Mouse (Mus musculus) forebrain, embryonic 11.5 days (tissue): ENCODE results near the gene Cd109. TPM values are rescaled to one million over a fixed set of nuclear protein-coding genes. Genes with fewer than 3 reads are reported as not detected.

ENCODE experiments used
- ATAC-seq: fragments of 200-750 bp; cut with Nextera tagmentation; replicated peaks from 2 replicates; pipeline ENCODE4 v1.8.0; 2017; ENCODE audit warnings: moderate TSS enrichment; ENCODE audit not compliant: low FRiP score
- DNase-seq: peaks from one replicate; pipeline ENCODE4 v3.0.0-alpha.2; 2017; ENCODE audit warnings: low spot score
- H3K27ac ChIP-seq: fragments of 300-500 bp; sonication (generic); 2 replicates; pipeline ENCODE4 v1.5.1; 2014; ENCODE audit warnings: low read depth, low read length
- H3K27me3 ChIP-seq: fragments of 300-500 bp; sonication (generic); 2 replicates; pipeline ENCODE4 v1.6.1; 2014; ENCODE audit warnings: mild to moderate bottlenecking, low read length, mixed read lengths; ENCODE audit not compliant: control insufficient read depth, insufficient read depth
- H3K36me3 ChIP-seq: fragments of 300-500 bp; sonication (generic); 2 replicates; pipeline ENCODE4 v1.6.1; 2014; ENCODE audit warnings: mild to moderate bottlenecking, low read length, moderate library complexity, mixed read lengths; ENCODE audit not compliant: control insufficient read depth, insufficient read depth
- H3K4me1 ChIP-seq: fragments of 300-500 bp; sonication (generic); replicated peaks from 2 replicates; pipeline ENCODE4 v1.6.1; 2014; ENCODE audit warnings: low read length, mixed read lengths; ENCODE audit not compliant: control insufficient read depth, insufficient read depth
- H3K4me2 ChIP-seq: fragments of 300-500 bp; sonication (generic); 2 replicates; pipeline ENCODE4 v1.6.1; 2014; ENCODE audit warnings: low read depth, mild to moderate bottlenecking, low read length, moderate library complexity, mixed read lengths; ENCODE audit not compliant: severe bottlenecking
- H3K4me3 ChIP-seq: fragments of 300-500 bp; sonication (generic); 2 replicates; pipeline ENCODE4 v1.5.1; 2014; ENCODE audit warnings: low read depth, low read length
- H3K9ac ChIP-seq: fragments of 300-500 bp; sonication (generic); 2 replicates; pipeline ENCODE4 v1.6.1; 2014; ENCODE audit warnings: low read length
- H3K9me3 ChIP-seq: fragments of 300-500 bp; sonication (generic); 2 replicates; pipeline ENCODE4 v1.6.1; 2016; ENCODE audit warnings: low read length, mixed read lengths; ENCODE audit not compliant: control insufficient read depth
- WGBS: fragments of 180-500 bp; shearing (Covaris S2); extraction: QIAGEN DNeasy Blood & Tissue Kit; methylation state at CpG from one replicate; pipeline ENCODE4 v1.1.7; 2014; 5-methylcytosine and 5-hydroxymethylcytosine counted together
- polyA plus RNA-seq: library from polyadenylated mRNA; unstranded; fragments of >200 nt; fragmentation: Nextera tagmentation; extraction: Ambion mirVana; gene quantifications from 2 replicates; pipeline ENCODE4 v1.2.1, GENCODE M21; 2014

Cd109 gene
- polyA plus RNA-seq, 1 experiment from 2014 or later, result 4.6 TPM

DNA sequence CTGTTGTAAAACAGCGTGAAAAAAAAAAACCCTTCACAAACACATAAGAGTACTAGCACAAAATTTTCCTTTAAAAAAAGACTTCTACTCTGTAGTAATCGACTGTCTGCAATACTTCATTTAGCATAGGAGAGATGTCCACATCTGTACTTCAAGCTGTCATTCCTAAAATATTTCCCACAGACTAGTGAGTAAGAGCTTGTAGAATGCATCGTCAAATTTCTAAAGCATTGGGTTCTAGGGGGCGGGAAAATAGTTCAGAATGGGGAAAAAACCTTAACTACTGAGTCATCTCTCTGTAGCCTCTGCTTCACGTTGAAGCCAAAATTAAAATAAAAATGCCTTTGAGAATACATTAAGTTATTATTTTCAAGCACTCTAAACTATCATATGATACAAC, 42.2 kb downstream of the Cd109 start:
- Histone ChIP-seq H3K27me3 (no peaks in the 10 kb centered on the region), H3K9ac (no peak overlapping the region), H3K4me2 (no peak overlapping the region), H3K27ac (no peak overlapping the region), H3K4me3 (no peak overlapping the region), H3K36me3 (no peaks in the 10 kb centered on the region), H3K9me3 (no peaks in the 10 kb centered on the region), H3K4me1 (no peaks in the 10 kb centered on the region)
- 90% methylated on average over 5 of the region's 5 CpGs for WGBS
- DNase-seq, result no peak
- no peak for ATAC-seq

DNA sequence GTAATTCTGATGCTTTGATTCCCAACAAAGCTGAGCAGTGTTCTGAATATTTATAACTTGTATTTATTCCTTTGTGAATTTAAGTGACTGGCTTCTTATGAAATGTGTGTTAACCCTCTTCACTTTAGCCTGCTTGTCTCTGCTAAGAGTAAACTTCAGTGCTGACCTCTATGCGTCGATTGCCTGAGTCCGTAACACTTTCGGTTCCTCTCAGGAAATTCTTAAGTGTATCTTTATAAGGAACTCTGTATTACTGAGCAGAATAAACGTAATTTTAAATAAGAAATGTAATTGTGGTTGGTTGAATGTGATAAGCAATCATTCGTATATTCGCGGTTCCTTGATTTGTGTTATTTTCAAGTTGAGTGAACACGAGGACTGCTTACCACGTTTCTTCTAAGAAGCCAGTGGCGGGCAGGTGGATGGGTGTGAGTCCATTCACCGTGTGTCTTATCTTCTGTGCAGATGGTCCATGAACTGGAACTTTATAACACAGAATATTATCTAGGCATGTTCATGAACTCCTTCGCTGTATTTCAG, 56.2 kb downstream of the Cd109 start:
- Histone ChIP-seq H3K36me3 (no peaks in the 10 kb centered on the region), H3K9ac (no peak overlapping the region), H3K4me1 (no peaks in the 10 kb centered on the region), H3K4me3 (no peak overlapping the region), H3K27me3 (no peaks in the 10 kb centered on the region), H3K4me2 (no peak overlapping the region), H3K27ac (no peak overlapping the region), H3K9me3 (no peaks in the 10 kb centered on the region)
- 89% methylated on average over 13 of the region's 13 CpGs for WGBS
- ATAC-seq (no peak), DNase-seq (no peak)

- no peaks in the 10 kb centered on the region for H3K27me3 ChIP-seq
- WGBS, result 0% methylated on average over 1 of the region's 1 CpGs
- no peak overlapping the region for H3K4me3 ChIP-seq
- ATAC-seq (no peak), DNase-seq (peak; percentile 85)
- H3K4me1 ChIP-seq, result no peaks in the 10 kb centered on the region
- no peaks in the 10 kb centered on the region for H3K36me3 ChIP-seq
- H3K27ac ChIP-seq, result no peak overlapping the region
- no peak overlapping the region for H3K4me2 ChIP-seq
- no peaks in the 10 kb centered on the region for H3K9me3 ChIP-seq
- H3K9ac ChIP-seq, result no peak overlapping the region
Observed at GRCm38 (mm10) chr9:78700691-78701090, 85.3 kb downstream of the Cd109 start.

- no peaks in the 10 kb centered on the region; the same call in 1 of the 2 replicates for H3K9me3 ChIP-seq
- H3K36me3 ChIP-seq, result no peaks in the 10 kb centered on the region
- H3K27ac ChIP-seq, result no peak overlapping the region
- no peak overlapping the region for H3K4me3 ChIP-seq
- H3K9ac ChIP-seq, result no peak overlapping the region
- H3K4me1 ChIP-seq, result no peaks in the 10 kb centered on the region
- no peak for ATAC-seq
- DNase-seq, result no peak
- H3K4me2 ChIP-seq, result no peak overlapping the region
- H3K27me3 ChIP-seq, result no peaks in the 10 kb centered on the region
- 91% methylated on average over 12 of the region's 12 CpGs for WGBS
Observed at GRCm38 (mm10) chr9:78702509-78703239, 87.3 kb downstream of the Cd109 start.

DNA sequence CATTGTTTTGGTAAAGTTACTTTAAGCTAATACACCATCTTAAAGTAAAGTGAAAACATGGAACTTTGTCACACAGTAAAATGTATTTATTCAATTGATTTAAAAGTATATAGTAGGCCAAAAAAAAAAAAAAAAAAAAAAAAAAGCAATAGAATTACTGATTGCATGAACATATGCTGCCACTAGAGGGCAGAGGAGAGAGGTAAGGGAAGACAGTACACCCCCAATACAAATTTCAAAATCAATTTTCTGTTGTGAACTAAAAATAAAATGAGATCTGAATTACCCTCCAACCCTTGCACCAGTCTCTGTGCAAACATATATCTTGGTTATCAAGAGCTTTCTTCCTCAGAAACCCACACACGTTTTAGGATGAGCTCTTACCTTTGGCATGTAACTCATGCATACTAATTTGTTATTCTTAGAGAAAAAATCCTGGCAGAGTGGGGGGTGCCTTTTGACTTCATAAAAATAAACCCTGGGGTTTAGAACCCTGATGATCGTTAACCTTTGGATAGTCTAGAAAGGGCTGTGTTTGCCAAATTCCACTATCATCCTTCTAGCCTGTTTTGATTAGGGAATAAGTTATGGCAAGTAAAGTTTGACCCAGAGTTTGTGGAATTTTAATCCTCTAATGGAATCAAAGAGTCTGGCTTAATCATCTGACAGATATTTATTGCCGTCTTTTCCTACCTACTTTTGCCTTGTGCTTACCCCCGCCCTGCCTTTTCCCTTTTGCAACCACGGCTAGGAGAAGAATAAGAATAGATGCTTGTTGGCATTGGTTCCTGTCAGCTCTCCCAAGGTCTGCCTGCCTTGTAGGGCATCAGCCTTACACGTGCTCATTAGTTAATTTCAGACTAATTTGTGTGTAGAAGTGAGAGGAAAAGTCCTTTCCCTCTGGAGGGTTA, 105.8 kb downstream of the Cd109 start:
- H3K4me3 ChIP-seq, result no peak overlapping the region
- DNase-seq, result no peak
- no peak overlapping the region for H3K27ac ChIP-seq
- no peaks in the 10 kb centered on the region for H3K9me3 ChIP-seq
- no peak for ATAC-seq
- 81% methylated on average over 6 of the region's 6 CpGs for WGBS
- no peaks in the 10 kb centered on the region for H3K36me3 ChIP-seq
- no peaks in the 10 kb centered on the region for H3K27me3 ChIP-seq
- H3K9ac ChIP-seq, result no peak overlapping the region
- no peak overlapping the region for H3K4me2 ChIP-seq
- no peaks in the 10 kb centered on the region for H3K4me1 ChIP-seq

DNA sequence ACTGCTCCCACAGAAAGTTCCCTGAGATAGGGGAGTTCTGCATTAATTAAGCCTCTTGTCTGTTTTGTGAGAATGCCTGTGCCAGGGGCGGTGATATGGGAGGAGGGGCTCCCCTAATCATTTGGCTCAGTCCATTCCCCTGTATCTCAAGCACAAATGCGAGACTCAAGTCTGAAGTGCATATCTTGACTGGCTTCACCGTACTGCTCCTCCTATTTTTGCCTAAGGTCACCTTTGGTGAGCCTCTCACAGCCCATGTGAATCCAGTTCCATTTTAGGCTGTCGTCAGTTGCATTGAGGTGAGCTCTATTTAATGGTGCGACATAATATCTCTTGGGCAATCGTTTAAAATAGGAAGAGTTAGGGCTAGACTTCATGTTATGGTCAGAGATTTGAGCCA, 116.6 kb downstream of the Cd109 start:
- Histone ChIP-seq H3K4me3 (no peak overlapping the region), H3K36me3 (no peaks in the 10 kb centered on the region), H3K27ac (no peak overlapping the region), H3K9ac (no peak overlapping the region), H3K4me2 (no peak overlapping the region), H3K4me1 (no peaks in the 10 kb centered on the region), H3K9me3 (no peaks in the 10 kb centered on the region), H3K27me3 (no peaks in the 10 kb centered on the region)
- 73% methylated on average over 6 of the region's 6 CpGs for WGBS
- ATAC-seq (no peak), DNase-seq (no peak)

- Histone ChIP-seq H3K9me3 (no peaks in the 10 kb centered on the region), H3K4me1 (no peaks in the 10 kb centered on the region), H3K4me3 (no peak overlapping the region), H3K36me3 (no peaks in the 10 kb centered on the region), H3K4me2 (no peak overlapping the region), H3K27me3 (no peaks in the 10 kb centered on the region), H3K27ac (no peak overlapping the region), H3K9ac (no peak overlapping the region)
- DNase-seq, result no peak
- ATAC-seq, result no peak
- WGBS, result 81% methylated on average over 3 of the region's 3 CpGs
Observed at GRCm38 (mm10) chr9:78735519-78735918, 120.2 kb downstream of the Cd109 start.

GRCm38 (mm10) chr9:78742012-78742411, 126.7 kb downstream of the Cd109 start:
- H3K36me3 ChIP-seq, result no peaks in the 10 kb centered on the region
- no peak overlapping the region for H3K4me2 ChIP-seq
- H3K27me3 ChIP-seq, result no peaks in the 10 kb centered on the region
- H3K9ac ChIP-seq, result no peak overlapping the region
- no peak overlapping the region for H3K4me3 ChIP-seq
- H3K4me1 ChIP-seq, result no peaks in the 10 kb centered on the region; the same call in 1 of the 2 replicates
- no peak overlapping the region for H3K27ac ChIP-seq
- 19% methylated on average over 3 of the region's 3 CpGs for WGBS
- no peaks in the 10 kb centered on the region for H3K9me3 ChIP-seq
- 0 out of 2 replicates have a peak, but pooled peaks have one; percentile 55 for ATAC-seq
- DNase-seq, result no peak
